Mouse (Mus musculus) liver, embryonic 15.5 days (tissue): ENCODE results near the gene Epn3. TPM values are rescaled to one million over a fixed set of nuclear protein-coding genes. Genes with fewer than 3 reads are reported as not detected.
A peak's percentile ranks its signal among the peaks of the same experiment; 100 is the strongest.

Source experiments
- ATAC-seq: fragments of 200-750 bp; cut with Nextera tagmentation; 2 replicates; pipeline ENCODE4 v1.8.0; 2017; ENCODE audit warnings: moderate number of reproducible peaks, mild to moderate bottlenecking, moderate library complexity; ENCODE audit not compliant: insufficient read depth
- H3K27ac ChIP-seq: fragments of 300-500 bp; sonication (generic); replicated peaks from 2 replicates; pipeline ENCODE4 v1.5.1; 2015; ENCODE audit warnings: mild to moderate bottlenecking, inconsistent platforms
- H3K27me3 ChIP-seq: fragments of 300-500 bp; sonication (generic); 2 replicates; pipeline ENCODE4 v1.6.1; 2015; ENCODE audit warnings: mild to moderate bottlenecking, inconsistent platforms
- H3K36me3 ChIP-seq: fragments of 300-500 bp; sonication (generic); replicated peaks from 2 replicates; pipeline ENCODE4 v1.6.1; 2015; ENCODE audit warnings: moderate library complexity, mild to moderate bottlenecking, inconsistent platforms
- H3K4me1 ChIP-seq: fragments of 300-500 bp; sonication (generic); replicated peaks from 2 replicates; pipeline ENCODE4 v1.6.1; 2015; ENCODE audit warnings: inconsistent platforms
- H3K4me2 ChIP-seq: fragments of 300-500 bp; sonication (generic); 2 replicates; pipeline ENCODE4 v1.6.1; 2015; ENCODE audit warnings: moderate library complexity, mild to moderate bottlenecking, inconsistent platforms
- H3K4me3 ChIP-seq: fragments of 300-500 bp; sonication (generic); replicated peaks from 2 replicates; pipeline ENCODE4 v1.5.1; 2015; ENCODE audit warnings: mild to moderate bottlenecking, inconsistent platforms
- H3K9ac ChIP-seq: fragments of 300-500 bp; sonication (generic); 2 replicates; pipeline ENCODE4 v1.6.1; 2015; ENCODE audit warnings: moderate library complexity, mild to moderate bottlenecking, inconsistent platforms
- H3K9me3 ChIP-seq: fragments of 300-500 bp; sonication (generic); replicated peaks from 2 replicates; pipeline ENCODE4 v1.6.1; 2016; ENCODE audit warnings: inconsistent platforms
- WGBS: fragments of 180-500 bp; shearing (Covaris S2); methylation state at CpG from one replicate; pipeline ENCODE4 v1.1.7; 2015; ENCODE audit warnings: mixed read lengths; ENCODE audit not compliant: insufficient replicate concordance; 5-methylcytosine and 5-hydroxymethylcytosine counted together
- polyA plus RNA-seq: library from polyadenylated mRNA; unstranded; fragments of >200 nt; fragmentation: Nextera tagmentation; extraction: Ambion mirVana; gene quantifications from 2 replicates; pipeline ENCODE4 v1.2.1, GENCODE M21; 2015

Epn3 gene
- 0.09 and 0.15 TPM in 2 replicates for polyA plus RNA-seq

DNA sequence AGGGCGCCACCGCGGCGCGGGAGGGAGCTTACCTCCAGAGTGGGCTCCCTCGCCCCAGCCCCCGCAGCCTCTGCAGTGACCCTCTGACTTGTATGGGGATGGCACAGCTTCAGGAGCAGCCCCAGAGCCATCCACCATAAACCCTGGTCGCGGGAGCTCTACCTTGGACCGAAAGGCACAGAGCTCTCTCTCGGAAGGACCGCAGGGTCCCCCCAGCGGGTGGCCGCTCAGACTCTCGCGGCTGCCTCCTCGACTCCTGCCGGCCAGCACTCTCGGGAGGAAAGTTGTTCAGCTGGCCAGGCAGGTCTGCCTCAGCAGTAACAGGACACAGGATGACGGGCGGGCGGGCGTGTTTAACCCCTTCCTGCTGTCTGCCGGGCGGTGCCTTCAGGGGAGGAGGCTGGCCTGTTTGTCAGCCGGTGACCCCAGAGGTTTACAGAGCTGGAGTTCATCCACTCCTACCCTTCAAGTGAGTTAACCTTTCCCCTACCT is at the start of gene Epn3:
TSS of gene Epn3 (minus strand) at position 314 of the 492 bp plus-strand sequence.
- H3K4me2 ChIP-seq, result peak within 1 kb of the TSS; percentile 44
- H3K9me3 ChIP-seq, result no peaks in the 10 kb centered on the region
- no peaks in the 10 kb centered on the region for H3K36me3 ChIP-seq
- no peak within 1 kb of the TSS for H3K9ac ChIP-seq
- H3K4me3 ChIP-seq, result no peak within 1 kb of the TSS; the same call in 1 of the 2 replicates
- ATAC-seq, result no peak
- no peaks in the 10 kb centered on the region for H3K4me1 ChIP-seq
- 2% methylated on average over 26 of the region's 26 CpGs for WGBS
- H3K27ac ChIP-seq, result no peak within 1 kb of the TSS
- peaks cover 75% of the 10 kb centered on the region for H3K27me3 ChIP-seq

GRCm38 (mm10) chr11:94548888-94549690 is 49.3 kb upstream of the Epn3 start, which contains the start of gene Rsad1:
Gene Rsad1 (minus strand): TSS chr11:94549255.
- Histone ChIP-seq H3K9ac (peak within 1 kb of the TSS; percentile 65), H3K27ac (peak within 1 kb of the TSS; percentile 73; the same call in 1 of the 2 replicates)
- 3% methylated on average over 49 of the region's 49 CpGs for WGBS

GRCm38 (mm10) chr11:94548041-94548784 is 48.4 kb upstream of the Epn3 start:
- ATAC-seq, result peak; percentile 14; the same call in 1 of the 2 replicates
- H3K4me1 ChIP-seq, result peaks cover 18% of the 10 kb centered on the region
- H3K9ac ChIP-seq, result peak overlapping the region; percentile 65; the same call in 1 of the 2 replicates
- peak overlapping the region; percentile 72 for H3K4me3 ChIP-seq
- no peak overlapping the region for H3K27ac ChIP-seq
- H3K4me2 ChIP-seq, result peak overlapping the region; percentile 89
- WGBS, result 8% methylated on average over 24 of the region's 24 CpGs
- H3K27me3 ChIP-seq, result no peaks in the 10 kb centered on the region
- H3K9me3 ChIP-seq, result no peaks in the 10 kb centered on the region
- no peaks in the 10 kb centered on the region for H3K36me3 ChIP-seq

More at GRCm38 (mm10) chr11:94548888-94549690, 49.3 kb upstream of the Epn3 start, which contains the start of gene Rsad1:
- no peaks in the 10 kb centered on the region for H3K27me3 ChIP-seq
- H3K36me3 ChIP-seq, result no peaks in the 10 kb centered on the region
- H3K4me3 ChIP-seq, result peak within 1 kb of the TSS; percentile 72
- no peaks in the 10 kb centered on the region for H3K9me3 ChIP-seq
- ATAC-seq, result peak; percentile 78
- H3K4me1 ChIP-seq, result peaks cover 18% of the 10 kb centered on the region
- H3K4me2 ChIP-seq, result peak within 1 kb of the TSS; percentile 89

- Histone ChIP-seq H3K27ac (no peak overlapping the region), H3K9ac (no peak overlapping the region), H3K4me3 (no peak overlapping the region), H3K36me3 (no peaks in the 10 kb centered on the region), H3K4me2 (no peak overlapping the region), H3K27me3 (no peaks in the 10 kb centered on the region), H3K9me3 (no peaks in the 10 kb centered on the region), H3K4me1 (peaks cover 18% of the 10 kb centered on the region)
- 68% methylated on average over 6 of the region's 6 CpGs for WGBS
- ATAC-seq, result no peak
Observed at GRCm38 (mm10) chr11:94547271-94547670, 47.5 kb upstream of the Epn3 start.

DNA sequence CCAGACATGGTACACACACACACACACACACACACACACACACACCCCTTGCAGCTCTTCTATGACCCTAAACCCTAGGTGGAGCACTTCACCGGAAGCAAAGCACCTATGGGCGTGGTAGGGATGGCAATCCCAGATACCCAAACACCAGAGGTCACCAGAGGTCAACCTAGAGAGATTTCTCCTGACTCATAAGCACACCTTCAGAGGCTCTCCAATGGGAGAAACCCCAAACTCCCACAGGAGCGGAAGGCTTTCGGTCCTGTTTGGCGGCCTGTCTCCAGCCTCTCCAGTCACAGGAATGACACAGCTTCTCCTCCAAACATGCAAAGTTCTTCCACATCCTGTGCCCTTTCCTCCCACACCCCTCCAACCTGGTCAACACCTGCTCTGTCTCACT is 46.6 kb upstream of the Epn3 start:
- WGBS, result 78% methylated on average over 5 of the region's 5 CpGs
- no peaks in the 10 kb centered on the region for H3K36me3 ChIP-seq
- H3K4me1 ChIP-seq, result peaks cover 18% of the 10 kb centered on the region
- no peak for ATAC-seq
- no peak overlapping the region for H3K27ac ChIP-seq
- H3K4me2 ChIP-seq, result no peak overlapping the region
- no peak overlapping the region for H3K4me3 ChIP-seq
- H3K27me3 ChIP-seq, result no peaks in the 10 kb centered on the region
- H3K9me3 ChIP-seq, result no peaks in the 10 kb centered on the region
- no peak overlapping the region for H3K9ac ChIP-seq

GRCm38 (mm10) chr11:94544422-94544821 is 44.6 kb upstream of the Epn3 start:
- H3K27me3 ChIP-seq, result no peaks in the 10 kb centered on the region
- WGBS, result 75% methylated on average over 18 of the region's 18 CpGs
- no peak overlapping the region for H3K27ac ChIP-seq
- no peak overlapping the region for H3K4me3 ChIP-seq
- ATAC-seq, result no peak
- H3K9ac ChIP-seq, result no peak overlapping the region
- peaks cover 15% of the 10 kb centered on the region for H3K4me1 ChIP-seq
- H3K9me3 ChIP-seq, result no peaks in the 10 kb centered on the region
- no peaks in the 10 kb centered on the region for H3K36me3 ChIP-seq
- H3K4me2 ChIP-seq, result no peak overlapping the region

DNA sequence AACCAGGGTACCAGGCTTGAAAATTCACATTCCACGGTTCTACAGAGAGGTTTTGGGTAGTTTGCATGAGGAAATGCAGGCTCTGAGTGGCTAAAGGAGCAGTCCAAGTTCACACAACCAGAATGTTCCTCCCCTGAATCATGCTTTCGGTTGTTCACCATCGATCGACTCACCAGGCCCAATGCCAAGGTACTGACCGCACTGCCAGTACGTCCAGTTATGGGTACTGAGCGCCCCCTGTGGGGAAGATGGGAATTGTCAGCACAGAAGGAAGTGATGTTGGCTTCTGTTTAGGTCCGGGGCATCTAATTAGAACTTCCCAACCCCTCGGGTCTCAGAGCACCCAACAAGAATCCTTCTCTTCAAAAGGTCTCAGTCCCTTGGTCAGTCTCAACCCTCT is 44.2 kb upstream of the Epn3 start:
- H3K27me3 ChIP-seq, result no peaks in the 10 kb centered on the region
- WGBS, result 42% methylated on average over 9 of the region's 9 CpGs
- H3K36me3 ChIP-seq, result no peaks in the 10 kb centered on the region
- no peak overlapping the region for H3K4me2 ChIP-seq
- no peak overlapping the region for H3K4me3 ChIP-seq
- H3K4me1 ChIP-seq, result peaks cover 10% of the 10 kb centered on the region
- H3K27ac ChIP-seq, result no peak overlapping the region
- no peaks in the 10 kb centered on the region for H3K9me3 ChIP-seq
- ATAC-seq, result no peak
- H3K9ac ChIP-seq, result no peak overlapping the region

DNA sequence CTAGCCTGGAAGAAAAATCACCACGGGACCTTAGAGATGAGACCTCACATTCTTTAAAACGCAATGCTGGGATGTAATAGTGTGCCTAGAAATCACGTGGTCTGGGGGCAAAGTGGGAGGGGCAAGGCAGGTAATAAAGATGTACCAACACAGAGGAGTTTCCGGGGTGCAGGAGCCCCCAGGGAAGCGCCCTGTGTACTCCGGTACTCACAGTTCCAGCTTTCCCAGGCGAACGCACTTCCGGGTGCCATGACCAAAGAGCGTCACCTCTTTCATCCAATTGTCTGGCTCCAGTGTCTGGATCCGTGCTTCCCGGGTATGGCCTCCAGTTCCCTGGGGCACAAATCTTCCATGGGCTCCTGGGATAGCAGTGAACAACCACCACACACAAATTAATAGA is 43.6 kb upstream of the Epn3 start:
- no peak overlapping the region for H3K4me2 ChIP-seq
- no peaks in the 10 kb centered on the region for H3K36me3 ChIP-seq
- H3K4me3 ChIP-seq, result no peak overlapping the region
- no peak for ATAC-seq
- no peak overlapping the region for H3K27ac ChIP-seq
- no peaks in the 10 kb centered on the region for H3K9me3 ChIP-seq
- peaks cover 5% of the 10 kb centered on the region for H3K4me1 ChIP-seq
- no peak overlapping the region for H3K9ac ChIP-seq
- WGBS, result 81% methylated on average over 12 of the region's 12 CpGs
- no peaks in the 10 kb centered on the region for H3K27me3 ChIP-seq

DNA sequence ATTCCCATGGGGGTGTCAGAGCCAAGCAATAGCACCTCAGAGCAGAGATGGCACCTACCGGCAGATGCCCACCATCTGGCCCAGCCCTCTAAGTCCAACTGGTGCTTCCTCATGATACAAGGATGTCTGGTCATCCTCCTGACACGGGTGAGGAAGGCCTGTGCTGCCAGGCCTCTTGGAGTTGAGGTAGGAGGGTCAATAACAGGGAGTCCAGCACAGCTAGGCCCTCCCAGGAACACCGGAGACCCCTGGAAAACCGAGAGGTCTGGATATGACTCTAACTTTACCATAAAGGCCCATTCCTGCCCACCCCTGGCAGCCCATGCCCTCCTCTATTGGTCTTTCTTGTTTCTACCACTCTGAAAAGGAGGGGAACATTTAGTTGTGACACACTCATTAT is 42.6 kb upstream of the Epn3 start:
- H3K4me3 ChIP-seq, result no peak overlapping the region
- H3K4me2 ChIP-seq, result no peak overlapping the region
- no peaks in the 10 kb centered on the region for H3K36me3 ChIP-seq
- no peaks in the 10 kb centered on the region for H3K9me3 ChIP-seq
- no peak for ATAC-seq
- H3K27ac ChIP-seq, result no peak overlapping the region
- H3K27me3 ChIP-seq, result no peaks in the 10 kb centered on the region
- no peaks in the 10 kb centered on the region for H3K4me1 ChIP-seq
- H3K9ac ChIP-seq, result no peak overlapping the region
- WGBS, result 71% methylated on average over 4 of the region's 4 CpGs

- Histone ChIP-seq H3K4me3 (no peak overlapping the region), H3K9me3 (no peaks in the 10 kb centered on the region), H3K27me3 (no peaks in the 10 kb centered on the region), H3K9ac (no peak overlapping the region), H3K4me1 (no peaks in the 10 kb centered on the region), H3K27ac (no peak overlapping the region), H3K4me2 (no peak overlapping the region), H3K36me3 (no peaks in the 10 kb centered on the region)
- 69% methylated on average over 7 of the region's 7 CpGs for WGBS
- ATAC-seq, result no peak
Observed at GRCm38 (mm10) chr11:94539761-94540160, 40.0 kb upstream of the Epn3 start.

DNA sequence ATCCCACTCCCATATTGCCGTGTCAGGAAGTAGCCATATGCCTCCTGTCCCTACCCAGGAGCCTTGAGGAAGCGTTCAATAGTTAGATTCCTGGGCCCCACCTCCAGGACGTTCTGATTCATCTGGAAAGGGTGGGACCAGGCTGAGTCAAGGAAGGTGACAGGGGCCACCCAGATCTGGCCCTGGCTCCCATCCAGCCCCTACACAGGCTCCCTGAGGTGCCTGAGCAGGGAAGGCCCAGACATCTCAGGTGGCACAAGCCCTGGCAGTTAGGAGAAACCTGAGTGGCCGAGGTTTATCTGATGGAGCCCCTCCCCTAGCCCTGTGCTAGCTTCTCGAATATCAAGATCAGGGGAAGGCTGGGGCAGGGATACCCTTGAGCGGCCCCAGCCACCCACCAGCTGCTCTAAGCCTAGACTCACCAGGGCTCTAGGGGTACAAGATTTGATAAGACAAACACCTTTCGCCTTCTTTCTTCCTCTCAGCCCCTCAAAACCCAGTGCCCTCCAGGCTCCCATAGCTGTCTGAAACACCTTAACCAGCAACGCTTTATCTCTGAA is 39.0 kb upstream of the Epn3 start:
- whole genome bisulfite sequencing, result 50% methylated on average over 8 of the region's 8 CpGs
- no peak overlapping the region for H3K27ac ChIP-seq

More for the DNA sequence above, 39.0 kb upstream of the Epn3 start:
- no peak overlapping the region for H3K4me2 ChIP-seq
- H3K36me3 ChIP-seq, result no peaks in the 10 kb centered on the region
- no peaks in the 10 kb centered on the region for H3K9me3 ChIP-seq
- no peak overlapping the region for H3K4me3 ChIP-seq
- no peaks in the 10 kb centered on the region for H3K4me1 ChIP-seq
- no peaks in the 10 kb centered on the region for H3K27me3 ChIP-seq
- ATAC-seq, result no peak
- no peak overlapping the region for H3K9ac ChIP-seq
